Mouse (Mus musculus) forebrain, embryonic 13.5 days (tissue): Measurements from ENCODE around the gene Tbck. TPM values are rescaled to one million over a fixed set of nuclear protein-coding genes. Genes with fewer than 3 reads are reported as not detected.

Experiments
- ATAC-seq: fragments of 200-750 bp; cut with Nextera tagmentation; 2 replicates; pipeline ENCODE4 v1.8.0; 2017
- H3K27ac ChIP-seq: fragments of 300-500 bp; sonication (generic); 2 replicates; pipeline ENCODE4 v1.5.1; 2015; ENCODE audit warnings: inconsistent platforms, mild to moderate bottlenecking, moderate library complexity
- H3K27me3 ChIP-seq: fragments of 300-500 bp; sonication (generic); 2 replicates; pipeline ENCODE4 v1.6.1; 2015; ENCODE audit warnings: mild to moderate bottlenecking, inconsistent platforms
- H3K36me3 ChIP-seq: fragments of 300-500 bp; sonication (generic); 2 replicates; pipeline ENCODE4 v1.6.1; 2015; ENCODE audit warnings: mild to moderate bottlenecking, inconsistent platforms; ENCODE audit not compliant: poor library complexity, severe bottlenecking
- H3K4me1 ChIP-seq: fragments of 300-500 bp; sonication (generic); 2 replicates; pipeline ENCODE4 v1.6.1; 2015; ENCODE audit warnings: inconsistent platforms
- H3K4me2 ChIP-seq: fragments of 300-500 bp; sonication (generic); 2 replicates; pipeline ENCODE4 v1.6.1; 2015; ENCODE audit warnings: inconsistent platforms, mild to moderate bottlenecking, moderate library complexity
- H3K4me3 ChIP-seq: fragments of 300-500 bp; sonication (generic); 2 replicates; pipeline ENCODE4 v1.5.1; 2015; ENCODE audit warnings: mild to moderate bottlenecking, inconsistent platforms
- H3K9ac ChIP-seq: fragments of 300-500 bp; sonication (generic); 2 replicates; pipeline ENCODE4 v1.6.1; 2015; ENCODE audit warnings: mild to moderate bottlenecking, inconsistent platforms
- H3K9me3 ChIP-seq: fragments of 300-500 bp; sonication (generic); replicated peaks from 2 replicates; pipeline ENCODE4 v1.6.1; 2016; ENCODE audit warnings: inconsistent platforms
- WGBS: fragments of 180-500 bp; shearing (Covaris S2); methylation state at CpG from one replicate; pipeline ENCODE4 v1.1.7; 2015; 5-methylcytosine and 5-hydroxymethylcytosine counted together
- polyA plus RNA-seq: library from polyadenylated mRNA; unstranded; fragments of >200 nt; fragmentation: Nextera tagmentation; extraction: Ambion mirVana; gene quantifications from 2 replicates; pipeline ENCODE4 v1.2.1, GENCODE M21; 2015

Gene Tbck
- polyA plus RNA-seq, 1 experiment from 2014 or later, result 33.0 TPM

DNA sequence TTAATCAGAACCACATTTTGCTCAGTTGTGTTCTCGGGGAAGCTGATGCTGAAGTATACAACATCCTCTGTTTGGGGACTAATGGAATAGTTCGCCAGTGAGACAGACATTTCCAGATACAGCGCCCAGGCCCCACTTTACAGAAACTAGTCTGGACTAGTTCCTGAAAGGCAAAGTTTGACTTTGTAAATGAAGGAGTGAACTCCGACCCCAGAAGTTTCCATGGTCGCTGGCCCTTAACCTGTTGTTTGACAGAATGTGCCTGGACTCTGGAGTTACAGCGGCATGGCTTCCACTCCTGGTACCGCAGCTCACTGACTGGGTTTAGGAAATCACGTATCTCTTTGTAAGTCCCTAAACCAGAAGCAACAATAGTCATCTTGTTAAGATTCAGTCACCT, 176.9 kb downstream of the Tbck start:
- Histone ChIP-seq H3K36me3 (no peaks in the 10 kb centered on the region), H3K27me3 (no peaks in the 10 kb centered on the region), H3K4me3 (no peak overlapping the region), H3K4me2 (no peak overlapping the region), H3K9ac (no peak overlapping the region), H3K4me1 (0 out of 2 replicates have a peak, but pooled peaks cover 4% of the 10 kb centered on the region), H3K9me3 (no peaks in the 10 kb centered on the region), H3K27ac (no peak overlapping the region)
- no peak for ATAC-seq
- 87% methylated on average over 8 of the region's 8 CpGs for WGBS

DNA sequence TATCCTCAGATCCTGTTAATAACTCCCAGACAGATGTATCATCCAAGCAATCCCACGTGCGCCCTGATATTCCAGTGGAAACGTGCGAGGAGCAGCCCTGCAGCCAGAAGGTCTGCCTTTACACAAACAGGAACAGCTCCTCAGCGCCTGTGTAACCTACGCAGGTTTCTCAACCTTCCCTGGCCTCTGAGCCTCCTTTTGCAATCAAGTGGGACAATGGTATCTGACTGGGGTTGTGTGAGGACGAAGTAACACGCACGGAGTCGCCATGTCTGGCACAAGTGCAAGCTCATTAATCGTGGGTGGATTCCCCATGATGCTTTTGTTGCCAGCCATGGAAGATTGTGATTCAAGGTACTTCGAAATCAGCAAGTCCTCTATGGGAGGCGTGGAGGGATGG, 179.9 kb downstream of the Tbck start:
- WGBS, result 75% methylated on average over 13 of the region's 13 CpGs
- no peaks in the 10 kb centered on the region for H3K27me3 ChIP-seq
- H3K4me3 ChIP-seq, result no peak overlapping the region
- no peaks in the 10 kb centered on the region for H3K36me3 ChIP-seq
- H3K9ac ChIP-seq, result no peak overlapping the region
- H3K4me1 ChIP-seq, result 0 out of 2 replicates have a peak, but pooled peaks cover 7% of the 10 kb centered on the region
- no peak overlapping the region for H3K4me2 ChIP-seq
- no peak for ATAC-seq
- no peak overlapping the region for H3K27ac ChIP-seq
- no peaks in the 10 kb centered on the region for H3K9me3 ChIP-seq

DNA sequence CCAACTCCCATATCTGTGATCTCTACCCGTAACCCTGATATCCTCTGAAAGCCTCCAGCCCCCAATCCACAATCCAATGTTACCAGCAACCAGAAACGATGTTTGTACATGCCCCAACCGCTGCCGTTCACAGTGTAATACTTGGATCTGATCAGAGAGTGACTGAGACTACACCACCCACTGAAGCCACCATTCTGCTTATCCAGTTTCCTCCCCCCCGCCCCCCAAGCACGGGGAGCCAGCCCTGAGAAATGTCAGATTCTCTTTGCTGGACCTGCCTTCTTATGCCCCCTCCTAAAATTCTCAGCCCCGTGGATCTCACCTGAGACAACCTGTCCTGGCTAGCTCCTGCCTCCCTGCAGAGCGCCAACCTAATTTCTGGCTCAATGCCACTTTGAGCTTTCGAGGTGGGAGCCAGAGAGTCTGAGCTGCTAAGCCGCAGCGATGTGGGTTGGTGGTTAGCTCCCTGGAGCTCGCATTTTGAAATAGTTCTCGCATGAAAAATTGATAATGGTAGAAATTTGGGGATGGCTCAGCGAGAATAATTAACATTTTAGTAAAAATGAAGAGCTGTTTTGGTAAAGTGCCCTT, 180.5 kb downstream of the Tbck start:
- H3K4me1 ChIP-seq, result 0 out of 2 replicates have a peak, but pooled peaks cover 7% of the 10 kb centered on the region
- H3K36me3 ChIP-seq, result no peaks in the 10 kb centered on the region
- ATAC-seq, result no peak
- H3K4me3 ChIP-seq, result no peak overlapping the region
- H3K9ac ChIP-seq, result no peak overlapping the region
- H3K4me2 ChIP-seq, result no peak overlapping the region
- no peak overlapping the region for H3K27ac ChIP-seq
- H3K27me3 ChIP-seq, result no peaks in the 10 kb centered on the region
- no peaks in the 10 kb centered on the region for H3K9me3 ChIP-seq
- 77% methylated on average over 14 of the region's 14 CpGs for WGBS

DNA sequence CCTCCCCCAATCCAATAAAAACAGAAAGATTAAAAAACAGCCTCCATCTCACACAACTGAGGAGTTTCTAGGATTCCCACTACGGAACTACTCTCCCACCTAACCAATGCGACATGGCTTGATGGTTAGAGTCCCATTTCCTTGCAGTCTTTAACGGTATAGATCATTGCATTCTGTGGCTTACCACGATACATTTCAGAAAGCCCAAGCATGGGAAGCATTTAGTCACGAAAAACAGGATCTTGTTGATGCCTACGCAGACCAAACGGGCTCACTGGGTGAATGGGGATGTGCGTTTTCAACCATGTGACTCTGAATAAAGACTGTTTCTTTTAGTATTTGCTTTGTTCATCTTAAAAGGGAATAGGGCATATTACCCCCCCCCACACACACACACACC, 181.0 kb downstream of the Tbck start:
- no peaks in the 10 kb centered on the region for H3K36me3 ChIP-seq
- no peaks in the 10 kb centered on the region for H3K27me3 ChIP-seq
- ATAC-seq, result no peak
- H3K4me2 ChIP-seq, result no peak overlapping the region
- WGBS, result 82% methylated on average over 8 of the region's 8 CpGs
- no peak overlapping the region for H3K27ac ChIP-seq
- H3K9ac ChIP-seq, result no peak overlapping the region
- 0 out of 2 replicates have a peak, but pooled peaks cover 7% of the 10 kb centered on the region for H3K4me1 ChIP-seq
- H3K4me3 ChIP-seq, result no peak overlapping the region
- no peaks in the 10 kb centered on the region for H3K9me3 ChIP-seq

DNA sequence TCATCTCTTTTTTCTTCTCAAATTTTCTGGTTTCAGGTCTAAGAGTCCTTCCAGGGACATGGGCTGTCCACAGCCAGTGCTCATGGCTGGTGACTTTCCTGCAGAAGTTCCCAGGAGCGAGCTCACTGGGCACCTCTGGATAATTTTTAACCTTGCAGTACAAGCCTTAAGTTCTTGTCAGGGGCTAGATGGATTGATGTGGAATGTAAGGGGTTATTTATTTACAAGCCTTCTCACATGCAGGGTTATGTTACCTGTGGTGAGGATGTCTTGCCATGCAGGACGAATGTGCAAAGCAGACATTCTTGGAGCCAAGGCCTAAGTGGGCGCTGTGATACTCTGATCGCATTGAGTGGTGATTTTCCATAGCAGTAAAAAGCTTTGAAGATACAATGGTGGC, 181.7 kb downstream of the Tbck start:
- no peak overlapping the region for H3K9ac ChIP-seq
- no peak for ATAC-seq
- H3K36me3 ChIP-seq, result no peaks in the 10 kb centered on the region
- H3K27me3 ChIP-seq, result no peaks in the 10 kb centered on the region
- no peak overlapping the region for H3K4me3 ChIP-seq
- WGBS, result 94% methylated on average over 4 of the region's 4 CpGs
- H3K27ac ChIP-seq, result no peak overlapping the region
- H3K4me2 ChIP-seq, result no peak overlapping the region
- H3K9me3 ChIP-seq, result no peaks in the 10 kb centered on the region
- H3K4me1 ChIP-seq, result 0 out of 2 replicates have a peak, but pooled peaks cover 7% of the 10 kb centered on the region

DNA sequence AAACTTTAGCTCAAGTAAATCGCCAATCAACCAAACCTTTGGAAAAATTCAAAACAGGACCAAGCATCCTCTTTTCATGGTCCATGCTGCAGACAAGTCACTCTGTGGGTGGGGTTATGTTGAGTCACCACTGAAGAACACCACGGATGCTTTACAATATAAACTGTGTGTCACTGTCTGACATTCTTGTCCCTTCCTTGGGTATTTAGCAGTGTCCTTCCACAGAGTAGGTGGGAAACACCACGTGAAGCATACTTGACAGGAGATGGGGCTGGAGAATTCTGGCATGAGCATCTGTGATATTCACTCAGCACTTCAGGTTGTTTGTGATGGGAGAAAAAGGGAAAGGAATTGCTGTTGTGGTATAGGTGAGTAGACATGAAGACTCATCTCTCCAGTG, 183.0 kb downstream of the Tbck start:
- no peak overlapping the region for H3K4me2 ChIP-seq
- no peak overlapping the region for H3K9ac ChIP-seq
- no peak overlapping the region for H3K27ac ChIP-seq
- no peaks in the 10 kb centered on the region for H3K36me3 ChIP-seq
- H3K4me1 ChIP-seq, result 0 out of 2 replicates have a peak, but pooled peaks cover 7% of the 10 kb centered on the region
- 85% methylated on average over 3 of the region's 3 CpGs for WGBS
- H3K4me3 ChIP-seq, result no peak overlapping the region
- no peaks in the 10 kb centered on the region for H3K27me3 ChIP-seq
- ATAC-seq, result no peak
- H3K9me3 ChIP-seq, result no peaks in the 10 kb centered on the region

DNA sequence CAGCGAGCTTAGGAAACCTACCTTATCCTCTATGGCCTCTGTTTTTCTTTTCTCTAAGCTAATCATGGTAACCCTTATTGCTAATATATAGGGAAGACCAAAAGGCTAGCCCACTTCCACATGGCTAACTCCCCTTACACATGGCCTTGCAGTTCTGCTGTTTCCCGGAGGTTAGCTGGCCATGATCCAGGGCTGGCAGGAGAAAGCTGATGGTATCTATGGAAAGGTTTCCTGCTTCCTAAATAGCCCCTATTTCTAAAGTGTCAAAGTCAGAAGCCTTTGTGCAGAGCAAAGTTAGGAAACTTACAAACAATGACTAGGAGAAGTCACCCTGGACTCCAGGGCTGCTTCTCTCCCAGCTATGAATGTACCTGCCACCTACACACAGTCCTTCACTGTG, 184.9 kb downstream of the Tbck start:
- H3K4me3 ChIP-seq, result no peak overlapping the region
- no peak for ATAC-seq
- no peak overlapping the region for H3K4me2 ChIP-seq
- no peak overlapping the region for H3K27ac ChIP-seq
- H3K36me3 ChIP-seq, result no peaks in the 10 kb centered on the region
- WGBS, result 77% methylated on average over 2 of the region's 2 CpGs
- no peaks in the 10 kb centered on the region for H3K9me3 ChIP-seq
- H3K27me3 ChIP-seq, result no peaks in the 10 kb centered on the region
- 0 out of 2 replicates have a peak, but pooled peaks cover 6% of the 10 kb centered on the region for H3K4me1 ChIP-seq
- no peak overlapping the region for H3K9ac ChIP-seq

DNA sequence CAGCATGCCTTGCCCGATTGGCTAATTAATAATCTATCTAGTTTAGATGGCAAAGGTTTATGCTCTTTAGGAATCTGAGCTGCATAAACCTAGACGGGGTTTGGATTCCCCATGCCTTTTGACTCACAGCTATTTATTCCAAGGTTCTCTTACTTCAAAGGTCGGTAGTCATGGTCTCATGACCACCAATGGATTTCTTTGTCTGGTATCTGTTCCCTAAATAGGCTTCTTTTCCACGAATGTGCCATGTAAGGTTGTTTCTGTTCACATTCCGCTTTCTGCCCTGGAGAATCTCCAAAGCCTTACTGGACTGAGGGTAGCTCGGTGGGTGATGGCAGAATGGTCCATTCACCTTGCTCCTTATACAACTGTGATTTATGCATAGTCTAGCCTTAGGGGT, 186.1 kb downstream of the Tbck start:
- WGBS, result 74% methylated on average over 6 of the region's 6 CpGs
- Histone ChIP-seq H3K4me3 (no peak overlapping the region), H3K9me3 (no peaks in the 10 kb centered on the region), H3K27ac (no peak overlapping the region), H3K4me1 (0 out of 2 replicates have a peak, but pooled peaks cover 3% of the 10 kb centered on the region), H3K4me2 (no peak overlapping the region), H3K36me3 (no peaks in the 10 kb centered on the region), H3K9ac (no peak overlapping the region), H3K27me3 (no peaks in the 10 kb centered on the region)
- ATAC-seq, result no peak

DNA sequence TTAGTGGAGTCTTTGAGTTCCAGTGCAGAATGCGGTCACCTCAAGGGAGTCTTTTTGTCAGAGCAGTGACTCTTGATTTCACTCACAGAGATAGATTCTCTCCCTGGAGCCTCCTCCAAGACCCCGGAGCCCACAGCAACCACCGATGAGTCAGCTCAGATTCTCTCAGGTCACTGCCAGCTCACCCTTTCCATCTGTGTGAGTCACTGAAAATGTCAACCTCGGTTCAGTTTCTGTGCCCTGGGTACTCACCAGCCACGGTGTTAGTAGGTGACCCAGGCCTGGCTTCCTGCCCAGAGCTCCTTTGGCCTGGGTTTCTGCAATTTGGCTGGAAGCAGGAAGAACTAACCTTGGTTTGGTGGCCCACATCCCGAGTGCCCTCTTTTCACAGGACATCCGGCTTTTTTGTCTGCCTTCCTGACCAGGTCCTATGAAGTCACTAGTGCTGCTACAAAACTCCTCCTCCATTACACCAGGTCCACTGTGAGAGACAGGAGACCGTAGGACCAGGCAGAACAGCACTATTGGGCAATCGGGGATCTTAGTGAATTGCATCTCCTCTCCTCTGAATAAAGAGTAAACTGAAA, 187.5 kb downstream of the Tbck start:
- ATAC-seq, result no peak
- H3K9me3 ChIP-seq, result no peaks in the 10 kb centered on the region
- no peaks in the 10 kb centered on the region for H3K36me3 ChIP-seq
- 0 out of 2 replicates have a peak, but pooled peaks cover 3% of the 10 kb centered on the region for H3K4me1 ChIP-seq
- 90% methylated on average over 9 of the region's 9 CpGs for WGBS
- H3K27me3 ChIP-seq, result no peaks in the 10 kb centered on the region
- no peak overlapping the region for H3K27ac ChIP-seq
- H3K4me3 ChIP-seq, result no peak overlapping the region
- H3K9ac ChIP-seq, result no peak overlapping the region
- H3K4me2 ChIP-seq, result no peak overlapping the region

DNA sequence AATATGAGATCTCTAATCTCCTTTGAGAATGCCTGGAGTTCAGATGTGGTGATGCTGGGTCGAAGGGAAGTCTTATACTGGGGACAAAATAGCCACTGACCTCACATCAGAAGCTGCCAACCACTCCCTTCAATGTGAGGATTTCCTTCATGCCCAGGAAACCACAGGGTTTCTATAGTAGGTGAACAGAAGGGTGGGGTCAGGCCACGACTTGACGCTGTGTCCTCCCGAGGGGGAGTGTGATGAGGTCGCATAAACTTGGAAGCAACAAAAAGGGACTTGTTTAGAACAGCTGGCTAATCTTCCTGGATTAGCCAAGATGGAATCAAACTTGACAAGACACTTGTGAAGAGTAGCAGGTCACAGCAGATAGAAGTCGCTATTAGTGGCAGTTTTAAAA, 189.3 kb downstream of the Tbck start:
- ATAC-seq, result no peak
- 67% methylated on average over 6 of the region's 6 CpGs for WGBS
- Histone ChIP-seq H3K27ac (no peak overlapping the region), H3K4me3 (no peak overlapping the region), H3K9me3 (no peaks in the 10 kb centered on the region), H3K4me2 (no peak overlapping the region), H3K36me3 (no peaks in the 10 kb centered on the region), H3K27me3 (no peaks in the 10 kb centered on the region), H3K9ac (no peak overlapping the region), H3K4me1 (no peaks in the 10 kb centered on the region)

DNA sequence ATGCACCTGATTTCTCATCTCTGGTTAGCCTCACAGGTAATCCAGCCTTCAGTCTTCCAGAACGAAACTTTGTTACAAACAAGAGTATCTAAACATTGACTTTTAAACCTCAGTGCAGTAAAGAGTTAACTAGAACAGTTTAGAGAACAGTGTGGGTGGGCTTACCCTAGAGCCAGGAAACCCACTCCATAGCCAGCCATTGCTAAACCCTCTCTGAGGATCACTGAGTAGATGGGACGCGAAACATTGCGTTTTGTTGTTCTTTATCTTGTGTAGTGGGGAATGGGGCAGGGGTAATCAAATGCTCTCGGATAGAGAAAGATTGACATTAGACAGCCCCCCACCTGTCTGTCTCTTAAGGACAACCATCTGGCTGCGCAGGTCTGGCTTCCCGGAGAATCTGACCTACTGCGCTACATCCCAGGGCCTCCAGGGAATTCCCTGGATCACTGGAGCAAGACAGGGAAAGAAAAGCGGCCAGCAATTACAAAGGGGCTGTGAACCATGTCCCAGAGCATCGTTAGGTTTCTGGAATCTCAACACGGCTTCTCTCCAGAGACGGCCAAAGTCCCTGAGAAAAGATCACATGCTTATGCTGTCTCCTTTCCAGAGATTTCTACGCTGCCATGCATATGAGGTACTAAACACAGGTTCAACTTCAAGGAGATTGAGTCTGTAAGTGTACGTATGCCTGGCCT, 192.2 kb downstream of the Tbck start:
- Histone ChIP-seq H3K27ac (no peak overlapping the region), H3K9ac (no peak overlapping the region), H3K4me2 (no peak overlapping the region), H3K27me3 (no peaks in the 10 kb centered on the region), H3K4me1 (peaks cover 8% of the 10 kb centered on the region; the same call in 1 of the 2 replicates), H3K9me3 (no peaks in the 10 kb centered on the region), H3K36me3 (no peaks in the 10 kb centered on the region), H3K4me3 (no peak overlapping the region)
- no peak for ATAC-seq
- 45% methylated on average over 14 of the region's 14 CpGs for WGBS

DNA sequence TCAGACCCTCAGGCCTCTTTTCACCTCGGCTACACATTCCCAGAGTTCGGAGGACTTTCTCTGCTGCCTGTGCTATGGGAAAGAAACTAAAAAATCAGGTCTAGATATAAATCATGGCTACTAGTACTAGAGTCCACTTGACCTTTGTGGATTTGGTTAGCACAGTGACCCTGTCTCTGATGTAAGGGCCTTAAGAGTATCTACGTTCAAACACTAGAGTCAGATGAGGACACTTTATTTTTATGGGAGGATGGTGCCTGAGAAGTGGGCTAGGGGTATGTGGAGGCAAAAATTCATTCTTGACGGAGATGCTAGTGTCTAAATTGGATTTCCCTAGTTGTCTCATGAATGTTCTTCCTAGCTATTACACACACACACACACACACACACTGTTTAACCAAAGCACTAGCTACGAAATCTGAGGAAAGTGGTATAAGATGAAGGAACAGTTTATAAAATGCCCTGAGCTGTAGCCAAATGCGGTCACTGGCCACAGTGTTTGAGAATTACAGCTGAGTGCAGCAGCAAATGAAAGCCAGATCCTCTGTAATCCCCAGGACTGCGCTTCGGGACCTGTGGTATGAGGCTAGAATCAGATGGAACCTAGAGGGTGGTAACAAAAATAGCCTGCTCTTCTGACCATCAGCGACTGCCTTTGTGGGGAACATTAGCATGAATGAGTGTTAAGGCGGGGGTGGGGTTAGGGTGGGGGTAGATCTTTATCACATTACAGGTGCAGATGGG, 193.2 kb downstream of the Tbck start:
- 69% methylated on average over 10 of the region's 10 CpGs for WGBS
- Histone ChIP-seq H3K27ac (no peak overlapping the region), H3K9ac (no peak overlapping the region), H3K27me3 (no peaks in the 10 kb centered on the region), H3K4me3 (no peak overlapping the region), H3K36me3 (no peaks in the 10 kb centered on the region), H3K9me3 (no peaks in the 10 kb centered on the region), H3K4me1 (peaks cover 8% of the 10 kb centered on the region; the same call in 1 of the 2 replicates), H3K4me2 (no peak overlapping the region)
- ATAC-seq, result no peak
